Mouse (Mus musculus) cortical plate, adult 2 months (tissue): ENCODE data around the gene Ptprz1.

ENCODE experiments used
- CTCF ChIP-seq: fragments of 200-500 bp; IDR thresholded peaks from 2 replicates; pipeline ENCODE4 v1.5.1; 2011; ENCODE audit warnings: mild to moderate bottlenecking, control low read depth, low read length; ENCODE audit not compliant: insufficient read depth; ENCODE audit errors: extremely low read depth
- POLR2A ChIP-seq: fragments of 200-500 bp; IDR thresholded peaks from 2 replicates; pipeline ENCODE4 v1.6.1; 2011; ENCODE audit warnings: mild to moderate bottlenecking, low read length, control low read depth; ENCODE audit not compliant: insufficient read depth; ENCODE audit errors: extremely low read depth

GRCm38 (mm10) chr6:23084587-23085421 lies 209.5 kb downstream of the Ptprz1 start:
- no peak for TF ChIP-seq POLR2A
- no peak for TF ChIP-seq CTCF
